Comparison of ENCODE assay signal across 18 mouse cellular contexts in the genomic region with DNA sequence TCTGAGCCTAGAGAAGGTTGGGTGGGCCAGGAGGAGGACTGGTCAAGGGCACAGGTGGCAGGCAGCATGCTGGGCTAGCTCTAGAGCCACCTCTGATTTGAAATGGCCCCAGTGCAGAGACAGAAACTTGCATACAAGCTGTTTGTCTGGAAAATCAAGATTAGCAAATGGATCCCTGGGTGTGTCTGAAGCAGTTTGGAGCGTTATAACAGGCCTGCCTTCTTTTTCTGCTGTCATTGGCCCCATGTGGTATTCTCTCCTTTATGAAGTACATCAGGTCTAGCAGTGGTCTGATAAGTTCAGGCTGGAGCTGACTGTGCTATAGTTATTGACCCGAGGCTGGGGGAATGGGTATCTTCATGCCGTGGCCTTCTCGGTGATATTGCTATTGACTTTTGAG. TPM values are rescaled to one million over a fixed set of nuclear protein-coding genes. Genes with fewer than 3 reads are reported as not detected.
A peak's percentile ranks its signal among the peaks of the same experiment; 100 is the strongest.
DNase-seq lines count a peak whose midpoint lies in the region; ATAC-seq and TF ChIP-seq lines count a peak whose summit lies in the region.
"Had no signal": no experiment of that assay in that cellular context is flagged by ENCODE, and none has a peak within 500 bp of the region (broad histone marks: within the 10 kb centered on the region; RNA-seq: fewer than 3 reads in every experiment).

No protein-coding gene starts in this region.

- DNase-seq in cerebellum, adult 2 months, result peak; percentile 21 to 34
- DNase-seq in limb, embryonic 10.5 days (ENCODE audit: low spot score), result no peak
- no peak for DNase-seq in liver, postnatal 0 days
- DNase-seq in embryo, embryonic 9.5 days (ENCODE audit: extremely low spot score), result no peak
- DNase-seq in right cerebral cortex, postnatal 4 days, result no peak
- DNase-seq: forebrain, postnatal 0 days; kidney, adult 18-20 months; kidney, postnatal 4 days; lung, postnatal 4 days had no signal

- no peak overlapping the region for H3K4me2 ChIP-seq in limb, embryonic 15.5 days
- H3K4me2 ChIP-seq in liver, postnatal 0 days (ENCODE audit: low read depth, low read length), result no peak overlapping the region
- H3K4me2 ChIP-seq: hindbrain, embryonic 12.5 days; limb, embryonic 13.5 days; neural tube, embryonic 15.5 days had no signal

- no peak overlapping the region for H3K9ac ChIP-seq in limb, embryonic 15.5 days
- H3K9ac ChIP-seq in liver, postnatal 0 days (replicated peaks), result no peak overlapping the region
- H3K9ac ChIP-seq: forebrain, postnatal 0 days; hindbrain, embryonic 12.5 days; limb, embryonic 13.5 days; neural tube, embryonic 15.5 days had no signal

- no peaks in the 10 kb centered on the region for H3K27me3 ChIP-seq in cerebellum, adult 2 months (ENCODE audit: control insufficient read depth, insufficient read depth, low read length)
- no peaks in the 10 kb centered on the region for H3K27me3 ChIP-seq in limb, embryonic 15.5 days
- no peaks in the 10 kb centered on the region for H3K27me3 ChIP-seq in limb, embryonic 10.5 days (ENCODE audit: low read depth, poor library complexity, severe bottlenecking)
- no peaks in the 10 kb centered on the region for H3K27me3 ChIP-seq in liver, postnatal 0 days (ENCODE audit: insufficient read depth, low read length)
- H3K27me3 ChIP-seq: hindbrain, embryonic 12.5 days; limb, embryonic 13.5 days; neural tube, embryonic 15.5 days had no signal

- H3K9me3 ChIP-seq in limb, embryonic 15.5 days, result no peaks in the 10 kb centered on the region
- no peaks in the 10 kb centered on the region for H3K9me3 ChIP-seq in limb, embryonic 10.5 days (replicated peaks)
- H3K9me3 ChIP-seq in liver, postnatal 0 days (ENCODE audit: low read length), result no peaks in the 10 kb centered on the region
- H3K9me3 ChIP-seq: forebrain, embryonic 10.5 days; hindbrain, embryonic 12.5 days; limb, embryonic 13.5 days; midbrain, embryonic 10.5 days; neural tube, embryonic 15.5 days had no signal

- TF ChIP-seq EP300 in liver, postnatal 0 days (IDR thresholded peaks at IDR 0.05; ENCODE audit: low read depth), result peak; percentile 86

- no peak overlapping the region for H3K27ac ChIP-seq in cerebellum, adult 2 months (ENCODE audit: insufficient read depth, low read length)
- peak overlapping the region; percentile 27; the same call in 1 of the 2 replicates for H3K27ac ChIP-seq in limb, embryonic 15.5 days
- H3K27ac ChIP-seq in limb, embryonic 10.5 days, result no peak overlapping the region
- H3K27ac ChIP-seq in liver, postnatal 0 days (ENCODE audit: low read depth), result no peak overlapping the region
- H3K27ac ChIP-seq: hindbrain, embryonic 12.5 days; limb, embryonic 13.5 days; midbrain, embryonic 10.5 days; neural tube, embryonic 15.5 days had no signal

- TF ChIP-seq POLR2A in cerebellum, adult 2 months (IDR thresholded peaks at IDR 0.05; ENCODE audit: borderline replicate concordance, insufficient read depth, low read length), result no peak

- H3K4me1 ChIP-seq in cerebellum, adult 2 months (ENCODE audit: control insufficient read depth, insufficient read depth, low read length), result peaks cover 5% of the 10 kb centered on the region; the same call in 1 of the 2 replicates
- H3K4me1 ChIP-seq in limb, embryonic 15.5 days, result 0 out of 2 replicates have a peak, but pooled peaks cover 6% of the 10 kb centered on the region
- H3K4me1 ChIP-seq in limb, embryonic 10.5 days, result peaks cover 23% of the 10 kb centered on the region
- H3K4me1 ChIP-seq in liver, postnatal 0 days (ENCODE audit: insufficient read depth), result peaks cover 2% of the 10 kb centered on the region; the same call in 1 of the 2 replicates
- H3K4me1 ChIP-seq: neural tube, embryonic 15.5 days had no signal

- H3K4me3 ChIP-seq in cerebellum, adult 2 months (replicated peaks; ENCODE audit: insufficient read depth, low read depth, low read length), result no peak overlapping the region
- H3K4me3 ChIP-seq in limb, embryonic 15.5 days, result no peak overlapping the region
- H3K4me3 ChIP-seq in limb, embryonic 10.5 days, result no peak overlapping the region
- no peak overlapping the region for H3K4me3 ChIP-seq in liver, postnatal 0 days (ENCODE audit: low read depth, low read length)
- H3K4me3 ChIP-seq: forebrain, embryonic 10.5 days; hindbrain, embryonic 12.5 days; limb, embryonic 13.5 days; midbrain, embryonic 10.5 days; neural tube, embryonic 15.5 days had no signal

- no peak for ATAC-seq in cerebellum, adult (ENCODE audit: insufficient number of reproducible peaks, low FRiP score, low TSS enrichment)
- ATAC-seq in limb, embryonic 15.5 days (ENCODE audit: insufficient number of reproducible peaks, low FRiP score, low TSS enrichment, low read depth), result no peak
- peak; percentile 69 for ATAC-seq in erythroid progenitor cell, adult 5-6 weeks (replicated peaks; ENCODE audit: low FRiP score, poor library complexity, severe bottlenecking)
- peak; percentile 50 for ATAC-seq in liver, postnatal 0 days
- ATAC-seq: CD4-positive, CD25-positive, alpha-beta regulatory T cell, adult 4 months; forebrain, postnatal 0 days had no signal

- 96% methylated on average over 4 of the region's 4 CpGs for WGBS in cerebellum, adult 2 months
- WGBS in limb, embryonic 15.5 days, result 83% methylated on average over 4 of the region's 4 CpGs
- 93% methylated on average over 4 of the region's 4 CpGs for WGBS in limb, embryonic 10.5 days
- WGBS in liver, postnatal 0 days (ENCODE audit: insufficient replicate concordance), result 43% methylated on average over 4 of the region's 4 CpGs

- no peak for TF ChIP-seq CTCF in cerebellum, adult 2 months (IDR thresholded peaks at IDR 0.05; ENCODE audit: borderline replicate concordance, insufficient read depth, low read depth, low read length)
- no peak for TF ChIP-seq CTCF in liver, postnatal 0 days (IDR thresholded peaks at IDR 0.05; ENCODE audit: low read depth)

- peaks cover 9% of the 10 kb centered on the region; the same call in 1 of the 2 replicates for H3K36me3 ChIP-seq in limb, embryonic 15.5 days
- H3K36me3 ChIP-seq in limb, embryonic 10.5 days, result peaks cover 10% of the 10 kb centered on the region; the same call in 1 of the 2 replicates
- H3K36me3 ChIP-seq in liver, postnatal 0 days (replicated peaks; ENCODE audit: insufficient read depth, low read length), result no peaks in the 10 kb centered on the region
- H3K36me3 ChIP-seq: neural tube, embryonic 15.5 days had no signal

RNA-seq across cellular contexts. Expression of a gene that starts 22.3 kb away (rescaled TPM):
- 2.0 and 4.4 TPM in 2 replicates for polyA plus RNA-seq in cerebellum, adult 2 months (2012; rRNA removed)
- 119 and 122 TPM in 2 replicates for polyA plus RNA-seq in limb, embryonic 15.5 days (2015; fragmentation: Nextera tagmentation; extraction: Ambion mirVana)
- 0.94 and 1.1 TPM in 2 replicates for polyA plus RNA-seq in limb, embryonic 10.5 days (2016; fragmentation: Nextera tagmentation; extraction: Ambion mirVana)
- total RNA-seq in erythroid progenitor cell, adult 5-6 weeks (2015; ENCODE audit: low replicate concordance), result 700 and 745 TPM in 2 replicates
- 1,033 and 1,282 TPM in 2 replicates for total RNA-seq in erythroid progenitor cell, adult 5-6 weeks (2017; ENCODE audit: low replicate concordance)
- 134 and 135 TPM in 2 replicates for polyA plus RNA-seq in liver, postnatal 0 days (2015; fragmentation: Nextera tagmentation; extraction: Ambion mirVana)
- polyA plus RNA-seq: CD4-positive, CD25-positive, alpha-beta regulatory T cell, adult 4 months had no signal

Comparison
In these comparisons a context has a peak if more than half of its experiments do, and no peak if none do; other contexts are left out.
1. RNA of a gene that starts 22.3 kb away (polyA plus RNA-seq): 134 to 135 TPM in liver, postnatal 0 days and 119 to 122 TPM in limb, embryonic 15.5 days; 2.0 to 4.4 TPM in cerebellum, adult 2 months and 0.94 to 1.1 TPM in limb, embryonic 10.5 days; every median in the first group is over 10 times any median in the second.
2. DNase-seq: peak in cerebellum, adult 2 months (2 of 2); none in limb, embryonic 10.5 days (single experiment), liver, postnatal 0 days (single experiment), embryo, embryonic 9.5 days (single experiment) and right cerebral cortex, postnatal 4 days (single experiment).
3. ATAC-seq: peak in erythroid progenitor cell, adult 5-6 weeks (single experiment) and liver, postnatal 0 days (single experiment); none in cerebellum, adult (single experiment) and limb, embryonic 15.5 days (single experiment).